Mouse (Mus musculus): Measurements from ENCODE around the gene Tpcn1. TPM values are rescaled to one million over a fixed set of nuclear protein-coding genes. Genes with fewer than 3 reads are reported as not detected.

Tpcn1 gene
- total RNA-seq, 2 experiments from 2014 or later: 44.1 to 45.2 TPM

DNA sequence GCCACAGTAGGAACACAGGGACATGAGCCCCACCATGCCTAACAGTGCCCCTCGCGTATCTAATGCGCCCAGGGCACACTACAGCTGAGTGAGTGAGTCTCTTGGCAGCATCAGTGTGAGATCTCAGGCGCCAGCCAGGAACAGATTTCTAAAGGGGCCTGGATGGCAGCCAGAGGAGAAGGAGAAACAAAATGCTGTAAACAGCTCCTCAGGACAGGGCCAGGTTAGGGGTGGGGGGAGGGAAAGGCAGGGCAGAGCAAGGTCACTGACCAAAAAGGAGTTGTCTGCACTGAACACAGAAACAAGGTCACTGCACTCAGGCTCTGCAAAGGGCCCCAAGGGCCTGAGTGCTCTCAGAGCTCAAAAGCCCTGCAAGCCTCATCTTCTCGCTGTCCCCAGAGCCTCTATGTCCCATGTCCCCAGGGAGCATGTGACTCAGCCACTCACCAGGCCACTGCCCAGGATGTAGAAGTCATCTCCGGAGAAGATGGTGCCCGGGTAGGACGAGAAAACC lies 97.7 kb downstream of the Tpcn1 start:
- peak; percentile 62 to 80 for DNase-seq (ENCODE audit: low spot score in 2 of 2)

DNA sequence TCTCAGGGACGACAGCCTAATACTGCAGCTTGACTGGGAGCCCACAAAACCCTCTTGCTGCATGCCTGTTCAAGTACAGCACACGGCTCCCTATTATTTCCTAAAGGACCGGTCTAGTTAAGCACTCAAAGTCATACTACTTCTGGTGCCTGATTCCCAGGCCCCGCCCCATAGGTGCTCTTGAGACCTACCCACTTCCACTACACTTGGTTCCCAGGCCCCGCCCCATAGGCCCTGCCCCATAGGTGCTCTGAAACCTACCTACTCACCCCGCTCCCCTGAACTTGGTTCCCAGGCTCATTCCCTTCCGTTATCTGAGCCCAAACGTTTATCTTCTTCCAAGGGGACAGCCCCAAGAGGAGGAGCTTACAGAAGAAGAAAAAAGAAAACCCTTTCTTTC lies 100.6 kb downstream of the Tpcn1 start:
- DNase-seq (ENCODE audit: low spot score in 2 of 2): no peak

Other genes starting within 250 kb of the Tpcn1 start
- gene Lhx5, start 157.0 kb downstream of the Tpcn1 start, total RNA-seq (2021): under 1 TPM; 0.32 to 0.41 TPM
- gene Sdsl, start 115.9 kb downstream of the Tpcn1 start, total RNA-seq (2021): 1 to 10 TPM; 7.1 to 8.7 TPM
- not detected for gene Sds, start 112.1 kb downstream of the Tpcn1 start, total RNA-seq (2021)
- gene Plbd2, start 85.0 kb downstream of the Tpcn1 start, total RNA-seq (2021): 10 to 100 TPM; 69.9 to 76.1 TPM
- gene Slc8b1, start 77.5 kb downstream of the Tpcn1 start, total RNA-seq (2021): 1 to 10 TPM; 7.9 to 8.4 TPM
- 1 to 10 TPM in 1 of 2 experiments, under 1 TPM in 1; 0.52 to 2.4 TPM for gene Iqcd, start 343 bp upstream of the Tpcn1 start, total RNA-seq (2021)
- 10 to 100 TPM; 24.8 to 26.8 TPM for gene Rita1, start 23.9 kb upstream of the Tpcn1 start, total RNA-seq (2021)
- 10 to 100 TPM; 41.7 to 44.4 TPM for gene Ddx54, start 24.1 kb upstream of the Tpcn1 start, total RNA-seq (2021)
- gene Cfap73, start 45.6 kb upstream of the Tpcn1 start, total RNA-seq (2021): 1 to 10 TPM in 1 of 2 experiments, not detected in 1; 1.8 TPM
- 10 to 100 TPM; 82.3 to 92.4 TPM for gene Rasal1, start 60.1 kb upstream of the Tpcn1 start, total RNA-seq (2021)
- 10 to 100 TPM; 70.5 to 74.2 TPM for gene Dtx1, start 123.3 kb upstream of the Tpcn1 start, total RNA-seq (2021)
- under 1 TPM; 0.12 to 0.16 TPM for gene Oas2, start 161.2 kb upstream of the Tpcn1 start, total RNA-seq (2021)
- gene Oas3, start 189.0 kb upstream of the Tpcn1 start, total RNA-seq (2021): not detected
- not detected for gene Oas1e, start 206.9 kb upstream of the Tpcn1 start, total RNA-seq (2021)
- gene Oas1c, start 223.8 kb upstream of the Tpcn1 start, total RNA-seq (2021): under 1 TPM; 0.41 to 0.69 TPM